ENCODE assay signal across 21 mouse cellular contexts in genomic region chr10:111800590-111800935, GRCm38 (mm10).
A peak's percentile ranks its signal among the peaks of the same experiment; 100 is the strongest.
DNase-seq lines count a peak whose midpoint lies in the region; ATAC-seq lines count a peak whose summit lies in the region.
"Had no signal": no experiment of that assay in that cellular context is flagged by ENCODE, and none has a peak within 500 bp of the region (broad histone marks: within the 10 kb centered on the region; RNA-seq: fewer than 3 reads in every experiment).

No protein-coding gene starts in this region.

- no peak for DNase-seq in embryonic facial prominence, embryonic 11.5 days (ENCODE audit: low spot score)
- DNase-seq in embryonic facial prominence, embryonic 10.5 days (ENCODE audit: low spot score) = no peak
- DNase-seq in kidney, adult 9 months = no peak
- DNase-seq in neural tube, embryonic 10.5 days (ENCODE audit: extremely low spot score, low spot score) = no peak
- DNase-seq: adrenal gland, adult 8-10 months; adrenal gland, postnatal 36 days; B cell, adult 2 months; cerebellum, adult 2 months; cerebellum, postnatal 10 days; forebrain, postnatal 0 days; gastrocnemius, postnatal 14 days had no signal

- H3K9me3 ChIP-seq in embryonic facial prominence, embryonic 11.5 days (replicated peaks; ENCODE audit: control insufficient read depth, low read length) = no peaks in the 10 kb centered on the region
- no peaks in the 10 kb centered on the region for H3K9me3 ChIP-seq in embryonic facial prominence, embryonic 10.5 days
- H3K9me3 ChIP-seq in heart, embryonic 13.5 days = no peaks in the 10 kb centered on the region
- H3K9me3 ChIP-seq in heart, embryonic 12.5 days (replicated peaks) = no peaks in the 10 kb centered on the region
- no peaks in the 10 kb centered on the region for H3K9me3 ChIP-seq in kidney, embryonic 16.5 days (ENCODE audit: low read length)
- no peaks in the 10 kb centered on the region for H3K9me3 ChIP-seq in neural tube, embryonic 13.5 days
- H3K9me3 ChIP-seq: embryonic facial prominence, embryonic 12.5 days; forebrain, embryonic 13.5 days; G1E; hindbrain, embryonic 15.5 days had no signal

- peaks cover 2% of the 10 kb centered on the region; the same call in 1 of the 2 replicates for H3K4me1 ChIP-seq in embryonic facial prominence, embryonic 11.5 days (ENCODE audit: control insufficient read depth, insufficient read depth, low read length)
- H3K4me1 ChIP-seq in embryonic facial prominence, embryonic 10.5 days = peaks cover 61% of the 10 kb centered on the region
- peaks cover 20% of the 10 kb centered on the region for H3K4me1 ChIP-seq in heart, embryonic 13.5 days
- peaks cover 16% of the 10 kb centered on the region for H3K4me1 ChIP-seq in heart, embryonic 12.5 days (replicated peaks)
- peaks cover 37% of the 10 kb centered on the region for H3K4me1 ChIP-seq in kidney, embryonic 16.5 days (ENCODE audit: insufficient read depth, low read length)
- peaks cover 29% of the 10 kb centered on the region for H3K4me1 ChIP-seq in neural tube, embryonic 13.5 days (replicated peaks)

- 75% methylated on average over 3 of the region's 3 CpGs for WGBS in embryonic facial prominence, embryonic 11.5 days
- 76% methylated on average over 3 of the region's 3 CpGs for WGBS in embryonic facial prominence, embryonic 10.5 days
- 89% methylated on average over 3 of the region's 3 CpGs for whole genome bisulfite sequencing in heart, embryonic 13.5 days
- 86% methylated on average over 3 of the region's 3 CpGs for WGBS in heart, embryonic 12.5 days
- WGBS in kidney, embryonic 16.5 days = 55% methylated on average over 3 of the region's 3 CpGs
- 55% methylated on average over 3 of the region's 3 CpGs for WGBS in neural tube, embryonic 13.5 days

- no peak overlapping the region for H3K9ac ChIP-seq in embryonic facial prominence, embryonic 11.5 days (replicated peaks; ENCODE audit: low read length)
- H3K9ac ChIP-seq in heart, embryonic 13.5 days = no peak overlapping the region
- no peak overlapping the region for H3K9ac ChIP-seq in heart, embryonic 12.5 days
- H3K9ac ChIP-seq in kidney, embryonic 16.5 days (replicated peaks; ENCODE audit: low read length) = no peak overlapping the region
- no peak overlapping the region for H3K9ac ChIP-seq in neural tube, embryonic 13.5 days
- H3K9ac ChIP-seq: embryonic facial prominence, embryonic 12.5 days; forebrain, embryonic 13.5 days; forebrain, postnatal 0 days; hindbrain, embryonic 15.5 days had no signal

- H3K36me3 ChIP-seq in embryonic facial prominence, embryonic 11.5 days (replicated peaks; ENCODE audit: control insufficient read depth, insufficient read depth, low read depth, low read length) = no peaks in the 10 kb centered on the region
- H3K36me3 ChIP-seq in embryonic facial prominence, embryonic 10.5 days (replicated peaks) = no peaks in the 10 kb centered on the region
- H3K36me3 ChIP-seq in heart, embryonic 13.5 days = no peaks in the 10 kb centered on the region
- H3K36me3 ChIP-seq in heart, embryonic 12.5 days = no peaks in the 10 kb centered on the region
- H3K36me3 ChIP-seq in kidney, embryonic 16.5 days (ENCODE audit: insufficient read depth, low read length) = no peaks in the 10 kb centered on the region
- H3K36me3 ChIP-seq in neural tube, embryonic 13.5 days = no peaks in the 10 kb centered on the region
- H3K36me3 ChIP-seq: embryonic facial prominence, embryonic 12.5 days; G1E; hindbrain, embryonic 15.5 days had no signal

- no peaks in the 10 kb centered on the region for H3K27me3 ChIP-seq in embryonic facial prominence, embryonic 11.5 days (ENCODE audit: control insufficient read depth, insufficient read depth, low read length)
- no peaks in the 10 kb centered on the region for H3K27me3 ChIP-seq in embryonic facial prominence, embryonic 10.5 days (replicated peaks; ENCODE audit: low read depth, poor library complexity, severe bottlenecking)
- no peaks in the 10 kb centered on the region for H3K27me3 ChIP-seq in heart, embryonic 13.5 days (replicated peaks)
- H3K27me3 ChIP-seq in heart, embryonic 12.5 days (replicated peaks) = no peaks in the 10 kb centered on the region
- no peaks in the 10 kb centered on the region for H3K27me3 ChIP-seq in kidney, embryonic 16.5 days (ENCODE audit: insufficient read depth, low read length)
- H3K27me3 ChIP-seq in neural tube, embryonic 13.5 days = no peaks in the 10 kb centered on the region
- H3K27me3 ChIP-seq: embryonic facial prominence, embryonic 12.5 days; forebrain, embryonic 13.5 days; hindbrain, embryonic 15.5 days had no signal

- 0 out of 2 replicates have a peak, but pooled peaks have one; percentile 20 for ATAC-seq in embryonic facial prominence, embryonic 11.5 days (replicated peaks; ENCODE audit: insufficient number of reproducible peaks, low FRiP score, low TSS enrichment, low read depth)
- no peak for ATAC-seq in heart, embryonic 13.5 days (ENCODE audit: extremely low read depth, insufficient number of reproducible peaks, low FRiP score, low TSS enrichment)
- no peak for ATAC-seq in heart, embryonic 12.5 days (ENCODE audit: insufficient number of reproducible peaks, low FRiP score)
- 0 out of 2 replicates have a peak, but pooled peaks have one; percentile 23 for ATAC-seq in kidney, embryonic 16.5 days (ENCODE audit: low FRiP score, low TSS enrichment)
- peak; percentile 36; the same call in 1 of the 2 replicates for ATAC-seq in neural tube, embryonic 13.5 days (ENCODE audit: low read depth)
- ATAC-seq: CD4-positive, CD25-positive, alpha-beta regulatory T cell, adult 4 months; forebrain, embryonic 13.5 days; forebrain, postnatal 0 days had no signal

- H3K4me2 ChIP-seq in embryonic facial prominence, embryonic 11.5 days (ENCODE audit: low read depth, low read length) = no peak overlapping the region
- H3K4me2 ChIP-seq in heart, embryonic 13.5 days = peak overlapping the region; percentile 47; the same call in 1 of the 2 replicates
- no peak overlapping the region for H3K4me2 ChIP-seq in heart, embryonic 12.5 days
- no peak overlapping the region for H3K4me2 ChIP-seq in kidney, embryonic 16.5 days (replicated peaks; ENCODE audit: low read depth, low read length)
- no peak overlapping the region for H3K4me2 ChIP-seq in neural tube, embryonic 13.5 days
- H3K4me2 ChIP-seq: embryonic facial prominence, embryonic 12.5 days; forebrain, embryonic 13.5 days; heart, embryonic 11.5 days; hindbrain, embryonic 15.5 days had no signal

- no peak overlapping the region for H3K27ac ChIP-seq in embryonic facial prominence, embryonic 11.5 days (replicated peaks; ENCODE audit: low read depth, low read length)
- H3K27ac ChIP-seq in embryonic facial prominence, embryonic 10.5 days (replicated peaks) = no peak overlapping the region
- H3K27ac ChIP-seq in heart, embryonic 13.5 days (replicated peaks) = no peak overlapping the region
- no peak overlapping the region for H3K27ac ChIP-seq in heart, embryonic 12.5 days (ENCODE audit: poor library complexity, severe bottlenecking)
- H3K27ac ChIP-seq in kidney, embryonic 16.5 days (ENCODE audit: low read length) = no peak overlapping the region
- H3K27ac ChIP-seq in neural tube, embryonic 13.5 days (replicated peaks) = no peak overlapping the region
- H3K27ac ChIP-seq: forebrain, embryonic 13.5 days; hindbrain, embryonic 15.5 days had no signal

- no peak overlapping the region for H3K4me3 ChIP-seq in embryonic facial prominence, embryonic 11.5 days (ENCODE audit: low read depth, low read length)
- H3K4me3 ChIP-seq in embryonic facial prominence, embryonic 10.5 days = no peak overlapping the region
- no peak overlapping the region for H3K4me3 ChIP-seq in heart, embryonic 13.5 days
- no peak overlapping the region for H3K4me3 ChIP-seq in heart, embryonic 12.5 days
- no peak overlapping the region for H3K4me3 ChIP-seq in kidney, embryonic 16.5 days (ENCODE audit: low read length)
- no peak overlapping the region for H3K4me3 ChIP-seq in neural tube, embryonic 13.5 days
- H3K4me3 ChIP-seq: embryonic facial prominence, embryonic 12.5 days; forebrain, embryonic 13.5 days; hindbrain, embryonic 15.5 days had no signal

Comparison
In these comparisons a context has a peak if more than half of its experiments do, and no peak if none do; other contexts are left out.
1. ATAC-seq: peak in embryonic facial prominence, embryonic 11.5 days (single experiment), kidney, embryonic 16.5 days (single experiment) and neural tube, embryonic 13.5 days (single experiment); none in heart, embryonic 13.5 days (single experiment) and heart, embryonic 12.5 days (single experiment).